Mouse (Mus musculus): ENCODE data around the gene Slc52a3. TPM values are rescaled to one million over a fixed set of nuclear protein-coding genes. Genes with fewer than 3 reads are reported as not detected.
A peak's percentile ranks its signal among the peaks of the same experiment; 100 is the strongest.

Gene Slc52a3
- total and polyA plus RNA-seq, 2 experiments from 2014 or later, result 2.2 to 3.5 TPM

DNA sequence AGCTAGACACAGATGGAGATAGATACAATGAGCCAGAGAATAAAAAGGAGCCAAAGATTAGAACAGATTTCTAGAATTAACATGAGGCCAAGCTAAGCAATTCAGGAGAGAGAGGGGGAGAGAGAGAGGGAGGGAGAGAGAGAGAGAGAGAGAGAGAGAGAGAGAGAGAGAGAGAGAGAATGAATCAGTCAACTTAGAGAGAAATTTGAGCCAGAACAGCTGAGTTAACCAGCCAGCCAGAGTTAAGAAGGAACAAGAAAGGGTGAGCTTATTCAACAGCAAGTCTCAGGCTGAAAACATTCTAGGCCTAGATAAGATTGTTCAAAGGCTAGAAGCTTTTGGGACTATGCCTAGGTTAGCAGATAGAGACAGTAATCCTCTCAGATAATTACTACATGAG is 13.8 kb upstream of the Slc52a3 start:
- Histone ChIP-seq H3K4me2 (ENCODE audit: low read depth, low read length, poor library complexity, severe bottlenecking) (no peak overlapping the region), H3K27me3 (ENCODE audit: insufficient read depth, low read length) (no peaks in the 10 kb centered on the region), H3K36me3 (ENCODE audit: insufficient read depth, low read length) (no peaks in the 10 kb centered on the region), H3K4me3 (ENCODE audit: low read depth, low read length) (no peak overlapping the region), H3K4me1 (ENCODE audit: insufficient read depth, low read length) (peaks cover 15% of the 10 kb centered on the region), H3K27ac (ENCODE audit: low read depth, low read length) (no peak overlapping the region), H3K9me3 (ENCODE audit: low read length) (no peaks in the 10 kb centered on the region), H3K9ac (replicated peaks; ENCODE audit: low read length, poor library complexity, severe bottlenecking) (no peak overlapping the region)
- ATAC-seq (ENCODE audit: low FRiP score) (no peak), DNase-seq (ENCODE audit: low spot score) (no peak)
- no peak for TF ChIP-seq CTCF (IDR thresholded peaks at IDR 0.05)

DNA sequence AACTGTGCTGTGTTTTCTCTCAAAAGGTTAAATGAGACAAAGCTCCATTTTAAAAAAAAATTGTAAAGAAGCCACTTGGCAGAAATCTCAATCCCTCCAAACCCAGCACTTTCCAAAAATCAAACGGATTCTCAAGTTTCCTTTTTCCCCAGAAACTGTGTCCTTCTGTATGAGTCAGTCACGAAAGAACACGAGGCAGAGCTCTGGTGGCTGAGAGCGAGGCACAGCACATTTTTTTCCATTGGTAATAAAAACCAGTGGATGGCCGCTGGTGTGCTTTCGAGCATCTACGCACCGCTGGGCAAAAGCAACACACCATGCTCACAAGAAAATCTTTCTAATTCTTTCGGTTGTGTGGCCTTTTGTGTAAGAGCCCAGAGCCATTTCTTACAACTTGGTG is 12.3 kb upstream of the Slc52a3 start:
- H3K27ac ChIP-seq (ENCODE audit: low read depth, low read length), result no peak overlapping the region
- no peaks in the 10 kb centered on the region for H3K9me3 ChIP-seq (ENCODE audit: low read length)
- no peak for TF ChIP-seq CTCF (IDR thresholded peaks at IDR 0.05)
- no peaks in the 10 kb centered on the region for H3K27me3 ChIP-seq (ENCODE audit: insufficient read depth, low read length)
- DNase-seq (ENCODE audit: low spot score) (no peak), ATAC-seq (ENCODE audit: low FRiP score) (no peak)
- 57% methylated on average over 9 of the region's 9 CpGs for WGBS
- no peak overlapping the region for H3K4me3 ChIP-seq (ENCODE audit: low read depth, low read length)
- H3K4me2 ChIP-seq (ENCODE audit: low read depth, low read length, poor library complexity, severe bottlenecking), result no peak overlapping the region
- no peak overlapping the region for H3K9ac ChIP-seq (replicated peaks; ENCODE audit: low read length, poor library complexity, severe bottlenecking)
- peaks cover 9% of the 10 kb centered on the region; the same call in 1 of the 2 replicates for H3K4me1 ChIP-seq (ENCODE audit: insufficient read depth, low read length)
- H3K36me3 ChIP-seq (ENCODE audit: insufficient read depth, low read length), result no peaks in the 10 kb centered on the region

DNA sequence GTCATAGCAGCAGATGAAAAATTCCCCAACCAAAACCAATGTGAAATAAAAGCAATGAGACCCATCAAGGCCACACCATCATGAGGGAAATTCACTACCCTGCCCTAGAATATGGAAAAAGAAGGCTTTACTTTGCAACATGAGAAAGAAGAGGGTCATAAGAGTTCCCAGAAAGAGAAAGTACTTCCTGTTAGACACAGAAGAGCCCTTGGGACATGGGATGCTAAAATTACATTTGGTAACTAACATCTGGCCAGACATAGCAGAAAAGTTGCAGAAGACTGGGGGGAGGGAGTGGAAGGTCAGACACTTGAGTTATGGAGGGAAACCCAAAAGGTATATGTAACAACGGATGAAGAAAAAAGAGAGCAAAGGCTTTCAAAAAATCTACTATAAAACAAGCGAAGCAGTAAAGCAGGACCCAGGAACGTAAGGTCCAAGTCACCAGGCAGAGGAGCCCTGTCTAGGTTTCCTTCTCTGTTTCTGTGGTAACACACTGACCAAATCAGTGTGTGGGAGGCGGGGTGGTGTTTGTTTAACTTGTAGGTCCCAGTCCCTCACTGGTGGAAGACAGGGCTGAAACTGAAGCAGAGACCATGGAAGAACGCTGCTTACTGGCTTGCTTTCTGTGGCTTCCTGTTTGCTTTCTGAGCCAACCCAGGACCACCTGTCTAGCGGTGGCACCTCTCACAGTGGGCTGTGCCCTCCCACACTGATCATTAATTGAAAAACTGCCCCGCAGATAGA is 10.7 kb upstream of the Slc52a3 start:
- H3K4me3 ChIP-seq (ENCODE audit: low read depth, low read length), result no peak overlapping the region
- no peak overlapping the region for H3K27ac ChIP-seq (ENCODE audit: low read depth, low read length)
- no peak for DNase-seq (ENCODE audit: low spot score)
- no peaks in the 10 kb centered on the region for H3K27me3 ChIP-seq (ENCODE audit: insufficient read depth, low read length)
- H3K9me3 ChIP-seq (ENCODE audit: low read length), result no peaks in the 10 kb centered on the region
- no peak for TF ChIP-seq CTCF (IDR thresholded peaks at IDR 0.05)
- H3K4me2 ChIP-seq (ENCODE audit: low read depth, low read length, poor library complexity, severe bottlenecking), result no peak overlapping the region
- H3K36me3 ChIP-seq (ENCODE audit: insufficient read depth, low read length), result no peaks in the 10 kb centered on the region
- no peaks in the 10 kb centered on the region for H3K4me1 ChIP-seq (ENCODE audit: insufficient read depth, low read length)
- ATAC-seq (ENCODE audit: low FRiP score), result no peak
- WGBS, result 84% methylated on average over 7 of the region's 7 CpGs
- no peak overlapping the region for H3K9ac ChIP-seq (replicated peaks; ENCODE audit: low read length, poor library complexity, severe bottlenecking)

DNA sequence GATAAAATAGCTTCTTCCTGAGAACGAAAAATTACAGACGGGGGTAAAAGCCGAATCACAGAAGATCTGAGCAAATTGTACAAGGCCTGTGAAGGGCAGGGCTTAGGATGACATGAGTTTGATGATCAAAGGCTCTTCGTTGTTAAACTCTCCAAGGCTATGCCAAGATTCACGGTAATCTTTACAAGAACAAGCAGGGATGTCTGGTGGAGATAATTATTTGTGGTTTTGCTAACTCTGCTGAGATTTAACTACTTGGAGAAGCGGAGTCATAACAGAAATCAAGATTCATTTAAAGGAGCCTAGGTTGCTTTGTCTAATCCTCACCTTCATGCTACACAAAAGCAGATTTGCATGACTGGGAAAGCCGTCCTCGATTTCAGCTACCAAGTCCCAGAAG is 9.4 kb upstream of the Slc52a3 start:
- no peak overlapping the region for H3K27ac ChIP-seq (ENCODE audit: low read depth, low read length)
- no peak for TF ChIP-seq CTCF (IDR thresholded peaks at IDR 0.05)
- 67% methylated on average over 8 of the region's 8 CpGs for WGBS
- no peaks in the 10 kb centered on the region for H3K27me3 ChIP-seq (ENCODE audit: insufficient read depth, low read length)
- DNase-seq (ENCODE audit: low spot score), result no peak
- H3K4me3 ChIP-seq (ENCODE audit: low read depth, low read length), result no peak overlapping the region
- no peaks in the 10 kb centered on the region for H3K36me3 ChIP-seq (ENCODE audit: insufficient read depth, low read length)
- no peak overlapping the region for H3K4me2 ChIP-seq (ENCODE audit: low read depth, low read length, poor library complexity, severe bottlenecking)
- ATAC-seq (ENCODE audit: low FRiP score), result no peak
- no peak overlapping the region for H3K9ac ChIP-seq (replicated peaks; ENCODE audit: low read length, poor library complexity, severe bottlenecking)
- no peaks in the 10 kb centered on the region for H3K9me3 ChIP-seq (ENCODE audit: low read length)
- H3K4me1 ChIP-seq (ENCODE audit: insufficient read depth, low read length), result no peaks in the 10 kb centered on the region

DNA sequence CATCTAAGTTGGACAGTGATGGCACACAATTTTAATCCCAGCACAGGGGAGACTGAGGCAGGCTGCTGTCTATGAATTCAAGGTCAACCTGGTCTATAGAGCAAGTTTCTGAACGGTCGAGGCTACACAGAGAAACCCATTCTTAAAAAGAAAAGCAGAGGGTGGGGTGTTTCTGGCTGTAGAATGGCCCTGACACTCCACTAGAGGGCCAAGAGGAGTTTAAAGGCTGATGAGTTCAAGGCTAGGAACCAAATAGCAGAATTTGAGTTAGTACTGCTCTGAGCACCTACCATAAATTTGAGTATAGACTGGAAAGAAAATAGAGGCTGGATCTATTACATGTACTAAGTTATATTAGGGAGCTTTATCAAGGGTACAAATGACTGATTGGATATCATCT is 7.3 kb upstream of the Slc52a3 start:
- Histone ChIP-seq H3K4me1 (ENCODE audit: insufficient read depth, low read length) (no peaks in the 10 kb centered on the region), H3K9ac (replicated peaks; ENCODE audit: low read length, poor library complexity, severe bottlenecking) (no peak overlapping the region), H3K27me3 (ENCODE audit: insufficient read depth, low read length) (no peaks in the 10 kb centered on the region), H3K27ac (ENCODE audit: low read depth, low read length) (no peak overlapping the region), H3K4me3 (ENCODE audit: low read depth, low read length) (no peak overlapping the region), H3K36me3 (ENCODE audit: insufficient read depth, low read length) (no peaks in the 10 kb centered on the region), H3K9me3 (ENCODE audit: low read length) (no peaks in the 10 kb centered on the region), H3K4me2 (ENCODE audit: low read depth, low read length, poor library complexity, severe bottlenecking) (no peak overlapping the region)
- no peak; the same call in 1 of the 2 replicates for TF ChIP-seq CTCF (IDR thresholded peaks at IDR 0.05)
- ATAC-seq (ENCODE audit: low FRiP score) (no peak), DNase-seq (ENCODE audit: low spot score) (no peak)
- WGBS, result 66% methylated on average over 2 of the region's 2 CpGs

DNA sequence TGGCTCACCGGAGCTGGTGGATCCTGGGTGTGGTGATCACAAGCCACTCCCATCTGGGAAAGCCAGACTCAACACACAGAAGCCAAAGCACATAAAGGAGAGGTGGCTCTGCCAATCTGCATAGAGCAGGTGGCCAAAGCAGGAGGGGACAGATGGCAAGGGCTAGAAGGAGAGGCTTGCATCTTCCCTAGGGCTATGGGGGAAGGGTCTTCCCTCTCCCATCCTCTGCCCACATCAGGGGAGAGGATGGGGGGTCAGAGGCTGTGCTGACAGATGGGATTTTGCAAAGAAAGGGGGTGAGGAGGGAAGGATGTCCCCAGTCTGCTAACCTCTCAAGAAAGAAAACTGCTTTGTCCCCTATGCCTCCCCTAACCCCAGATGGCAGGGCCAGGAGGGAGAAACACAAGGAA is 5.3 kb upstream of the Slc52a3 start:
- Histone ChIP-seq H3K36me3 (ENCODE audit: insufficient read depth, low read length) (no peaks in the 10 kb centered on the region), H3K9me3 (ENCODE audit: low read length) (no peaks in the 10 kb centered on the region), H3K27ac (ENCODE audit: low read depth, low read length) (no peak overlapping the region), H3K4me3 (ENCODE audit: low read depth, low read length) (no peak overlapping the region), H3K27me3 (ENCODE audit: insufficient read depth, low read length) (peaks cover 2% of the 10 kb centered on the region; the same call in 1 of the 2 replicates), H3K4me1 (ENCODE audit: insufficient read depth, low read length) (peaks cover 3% of the 10 kb centered on the region; the same call in 1 of the 2 replicates), H3K9ac (replicated peaks; ENCODE audit: low read length, poor library complexity, severe bottlenecking) (no peak overlapping the region), H3K4me2 (ENCODE audit: low read depth, low read length, poor library complexity, severe bottlenecking) (no peak overlapping the region)
- 23% methylated on average over 1 of the region's 1 CpGs for WGBS
- ATAC-seq (ENCODE audit: low FRiP score) (peak; percentile 24; the same call in 1 of the 2 replicates), DNase-seq (ENCODE audit: low spot score) (peak; percentile 84)
- TF ChIP-seq CTCF (IDR thresholded peaks at IDR 0.05), result no peak

Measured in midbrain, postnatal 0 days (tissue).